Mouse (Mus musculus): Measurements from ENCODE around the gene Morf4l1.
"Not testable (repeated sequence)": the region's sequence is repeated elsewhere in the genome, so short reads cannot be mapped to it uniquely, and the experiment has no call there.

The Morf4l1 gene

DNA sequence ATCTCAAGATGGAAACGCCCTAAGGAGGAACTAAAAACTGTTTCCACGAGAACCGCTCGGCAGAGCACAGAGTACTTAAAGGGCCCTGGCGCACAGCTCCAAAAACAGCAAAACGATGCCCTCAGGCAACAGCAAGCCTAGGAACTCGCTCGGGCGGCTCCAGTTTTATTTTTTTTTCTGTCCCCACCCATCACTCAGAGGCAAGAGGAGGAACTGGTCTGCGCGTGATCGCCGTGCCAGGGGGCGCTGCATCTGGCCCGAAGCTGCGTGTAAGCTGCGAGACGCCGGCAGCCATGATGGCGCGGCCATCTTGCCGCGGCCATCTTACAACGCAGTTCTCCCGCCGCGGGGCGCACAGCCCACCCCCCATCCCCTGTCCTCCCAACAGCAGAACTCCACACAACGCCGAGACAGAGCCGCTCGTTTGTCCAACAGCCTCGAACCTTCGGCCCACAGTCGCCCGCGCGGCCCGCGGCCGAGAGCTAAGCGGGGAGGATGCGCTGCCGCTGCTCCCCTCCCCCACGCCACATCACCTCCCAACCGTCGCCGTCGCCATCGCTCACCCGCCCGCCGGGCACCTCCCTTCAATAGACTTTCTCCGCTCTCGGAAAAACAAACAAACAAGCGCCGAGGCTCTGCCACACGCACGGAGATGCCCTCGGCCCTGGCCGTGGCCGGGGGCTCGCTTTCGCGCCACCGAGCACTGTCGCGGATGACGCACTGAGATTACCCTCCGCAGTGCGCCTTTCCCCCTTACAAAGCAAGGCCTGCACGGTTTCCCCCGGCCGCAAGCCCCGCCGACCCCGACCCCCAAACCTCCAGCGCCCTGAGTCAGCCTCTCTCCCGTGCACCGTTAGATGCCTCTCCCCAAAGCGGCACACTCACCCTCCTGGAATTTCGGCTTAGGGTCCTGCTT is 665 bp downstream of the Morf4l1 start:
- peak; percentile 95 for DNase-seq (ENCODE audit: low read depth)

DNA sequence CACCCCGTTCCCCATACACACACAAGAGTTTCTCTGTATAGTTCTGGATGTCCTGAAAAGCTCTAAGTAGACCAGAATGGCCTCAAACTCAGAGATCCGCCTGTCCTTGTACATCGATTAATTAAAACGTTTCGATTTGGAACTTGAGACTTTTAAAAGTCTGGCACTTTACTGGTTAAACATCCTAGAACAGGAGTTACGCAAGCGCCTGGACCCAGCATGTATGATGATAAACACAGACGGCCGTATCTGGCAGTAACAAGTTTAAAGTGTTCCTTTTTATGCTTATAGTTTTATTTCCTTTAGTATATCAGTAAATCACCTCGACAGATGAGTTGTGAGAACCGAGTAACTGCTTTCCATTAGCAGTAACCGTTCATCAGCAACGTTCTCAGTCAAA is 1.4 kb downstream of the Morf4l1 start:
- peak; percentile 42 for DNase-seq (ENCODE audit: low read depth)

DNA sequence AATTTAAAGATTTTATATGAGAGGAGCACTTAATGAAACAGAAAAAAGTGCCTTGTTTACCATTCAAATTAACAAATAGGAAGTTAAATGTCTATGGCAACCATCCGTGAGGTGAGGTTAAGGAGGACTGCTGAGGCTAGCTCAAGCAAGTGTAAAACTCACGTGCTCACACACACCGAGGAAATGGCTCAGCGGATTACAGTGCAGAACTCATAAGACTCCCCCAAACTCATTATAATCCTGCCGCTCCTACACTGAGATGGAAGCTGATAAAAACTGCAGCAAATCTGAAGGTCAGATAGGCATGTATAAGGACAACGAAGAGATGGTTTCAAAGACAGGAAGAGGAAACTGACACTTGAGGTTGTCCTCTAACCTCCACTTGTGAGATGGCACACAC is 5.2 kb downstream of the Morf4l1 start:
- DNase-seq (ENCODE audit: low read depth) = peak; percentile 35

DNA sequence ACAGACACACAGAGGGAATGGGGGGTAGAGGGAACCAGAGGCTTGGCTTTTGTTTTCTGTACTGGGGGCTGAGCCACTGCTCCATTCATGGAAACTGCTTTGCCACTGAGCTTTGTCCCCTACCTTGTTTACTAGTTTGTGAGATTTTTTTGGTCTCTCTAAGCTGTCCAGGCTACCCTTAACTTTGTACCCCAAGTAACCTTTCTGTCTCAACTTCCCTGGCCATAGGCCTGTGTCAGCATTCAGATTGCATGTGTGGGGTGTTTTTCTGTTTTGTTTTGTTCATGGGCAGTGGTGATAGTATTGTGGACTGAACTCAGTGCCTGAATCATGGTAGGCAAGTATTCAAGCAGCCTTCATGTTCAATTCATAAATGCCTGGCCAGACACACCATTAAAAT is 6.3 kb downstream of the Morf4l1 start:
- no peak for DNase-seq (ENCODE audit: low read depth)

DNA sequence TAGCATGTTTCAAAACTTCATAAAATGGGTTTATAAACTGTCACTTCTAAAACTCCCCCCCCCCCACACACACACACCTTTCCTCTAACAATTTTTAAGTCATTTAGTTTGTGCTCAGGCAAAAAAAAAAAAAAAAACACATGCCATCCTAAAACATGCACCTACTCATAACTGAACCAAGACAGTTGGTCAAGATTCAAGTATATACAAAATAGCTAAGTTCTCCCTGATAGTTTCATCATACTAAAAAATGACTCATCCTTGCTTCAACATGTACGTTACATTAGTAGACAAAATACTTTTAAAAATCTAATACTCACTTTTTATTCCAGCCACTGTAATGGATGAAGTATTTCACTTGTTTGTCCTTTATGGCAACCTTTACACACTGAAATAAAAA is 7.7 kb downstream of the Morf4l1 start:
- no peak for DNase-seq (ENCODE audit: low read depth)

DNA sequence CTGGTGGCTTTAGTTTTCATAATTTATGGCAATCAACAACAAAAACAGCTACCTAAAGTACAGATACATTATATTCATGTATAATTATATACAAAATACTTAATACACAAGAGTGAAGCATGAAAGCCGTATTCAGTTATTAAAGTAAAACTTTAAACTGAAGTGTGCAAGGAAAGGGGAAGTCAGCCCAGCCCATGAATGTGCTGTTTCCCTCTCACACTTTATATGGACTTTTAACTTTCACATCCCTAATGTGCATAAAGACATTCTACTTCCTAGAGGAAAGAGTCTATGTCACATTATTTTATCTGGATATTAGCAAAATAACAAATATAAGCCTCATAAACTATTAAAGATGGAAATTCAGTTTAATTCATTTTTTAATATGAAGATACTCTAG is 9.1 kb downstream of the Morf4l1 start:
- no peak for DNase-seq (ENCODE audit: low read depth)

DNA sequence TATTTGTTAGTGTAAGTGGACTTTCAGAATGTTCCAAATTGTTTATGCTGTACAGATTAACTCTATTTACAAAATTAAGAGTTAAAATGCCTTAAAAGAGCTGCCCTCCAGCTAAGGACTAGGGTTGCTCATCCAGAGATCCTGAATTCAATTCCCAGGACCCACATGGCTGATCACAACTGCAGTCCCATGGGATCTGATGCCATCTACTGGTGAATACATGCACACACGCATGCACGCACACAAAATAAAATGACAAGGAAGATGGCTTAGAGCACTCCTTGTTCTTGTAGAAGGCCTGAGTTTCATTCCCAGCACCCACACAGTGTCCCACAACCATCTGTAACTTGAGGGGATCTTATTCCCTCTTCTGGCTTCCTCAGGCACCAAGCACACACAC is 13.8 kb downstream of the Morf4l1 start:
- DNase-seq (ENCODE audit: low read depth) = no peak

DNA sequence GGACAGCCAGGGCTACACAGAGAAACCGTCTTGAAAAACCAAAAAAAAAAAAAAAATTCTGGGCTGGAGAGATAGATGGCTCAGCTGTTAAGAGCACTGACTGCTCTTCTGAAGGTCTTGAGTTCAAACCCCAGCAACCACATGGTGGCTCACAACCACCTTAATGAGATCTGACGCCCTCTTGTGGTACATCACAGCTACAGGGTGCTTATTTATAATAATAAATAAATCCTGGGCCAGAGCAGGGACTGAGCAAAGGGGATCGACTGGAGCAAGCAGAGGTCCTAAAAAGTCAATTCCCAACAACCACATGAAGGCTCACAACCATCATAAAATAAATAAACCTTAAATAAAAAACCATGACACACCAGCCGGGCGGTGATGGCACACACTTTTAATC is 15.6 kb downstream of the Morf4l1 start:
- DNase-seq (ENCODE audit: low read depth) = peak; percentile 57

DNA sequence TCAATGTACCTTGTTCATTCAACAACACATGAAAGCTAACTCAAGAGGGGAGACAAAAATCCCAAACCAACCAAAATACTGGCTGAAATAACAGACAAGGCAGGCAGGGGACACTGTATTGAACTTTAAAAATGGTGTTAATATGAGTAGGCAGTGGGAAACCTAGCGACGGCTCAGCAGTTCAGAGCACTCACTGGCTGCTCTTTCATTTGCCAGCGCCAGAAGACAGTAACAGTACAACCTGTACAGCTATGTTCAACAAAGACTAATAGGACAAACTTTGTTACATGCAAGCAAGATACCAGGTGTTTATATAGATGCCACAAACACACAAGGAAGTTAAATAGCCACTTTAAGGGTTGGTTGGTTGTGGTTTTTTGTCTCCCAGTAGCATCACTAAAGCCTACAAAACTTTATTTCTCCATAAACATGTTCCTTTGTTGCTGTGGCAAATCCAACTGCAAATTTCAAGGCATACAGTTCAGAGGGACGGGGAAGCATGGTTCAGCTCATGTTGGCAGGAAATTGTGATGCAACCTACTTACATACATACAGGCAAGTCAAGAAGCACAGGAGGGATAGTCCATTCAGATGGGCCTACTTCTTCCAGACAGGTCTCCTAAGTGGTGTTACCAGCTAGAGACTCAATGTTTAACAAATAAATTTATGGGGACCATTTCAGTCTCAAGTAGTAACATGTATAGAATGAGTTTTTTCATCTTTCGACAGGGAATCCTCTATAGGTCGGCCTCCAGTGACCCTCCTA is 25.1 kb downstream of the Morf4l1 start:
- DNase-seq (ENCODE audit: low read depth) = no peak

DNA sequence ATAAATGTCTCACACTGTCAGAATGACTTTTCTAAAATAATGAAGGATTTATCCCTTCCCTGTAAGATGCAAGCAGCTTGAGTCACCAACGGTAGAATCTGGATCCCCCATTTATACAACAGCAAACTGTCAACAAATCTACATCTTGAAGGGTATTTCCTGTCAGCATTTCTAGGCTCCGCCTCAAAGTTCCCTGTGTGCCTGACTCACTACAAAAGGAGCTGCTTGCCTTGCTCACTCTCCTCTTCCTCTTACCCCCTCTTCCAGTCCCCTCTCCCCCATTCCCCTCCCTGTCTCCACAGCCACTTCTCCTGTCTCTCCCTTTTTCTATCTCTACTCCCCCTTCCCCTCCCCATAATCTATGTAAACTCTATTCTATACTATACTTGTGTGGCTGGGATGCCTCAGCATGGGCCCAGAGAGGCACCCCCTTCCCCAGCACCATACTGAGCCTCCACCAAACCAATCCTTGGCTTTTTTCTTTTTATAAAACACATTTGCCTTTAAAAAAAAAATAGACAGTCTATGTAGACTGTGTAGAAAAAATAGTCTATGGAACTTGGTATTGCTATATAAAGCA is 26.6 kb downstream of the Morf4l1 start:
- DNase-seq (ENCODE audit: low read depth) = no peak

DNA sequence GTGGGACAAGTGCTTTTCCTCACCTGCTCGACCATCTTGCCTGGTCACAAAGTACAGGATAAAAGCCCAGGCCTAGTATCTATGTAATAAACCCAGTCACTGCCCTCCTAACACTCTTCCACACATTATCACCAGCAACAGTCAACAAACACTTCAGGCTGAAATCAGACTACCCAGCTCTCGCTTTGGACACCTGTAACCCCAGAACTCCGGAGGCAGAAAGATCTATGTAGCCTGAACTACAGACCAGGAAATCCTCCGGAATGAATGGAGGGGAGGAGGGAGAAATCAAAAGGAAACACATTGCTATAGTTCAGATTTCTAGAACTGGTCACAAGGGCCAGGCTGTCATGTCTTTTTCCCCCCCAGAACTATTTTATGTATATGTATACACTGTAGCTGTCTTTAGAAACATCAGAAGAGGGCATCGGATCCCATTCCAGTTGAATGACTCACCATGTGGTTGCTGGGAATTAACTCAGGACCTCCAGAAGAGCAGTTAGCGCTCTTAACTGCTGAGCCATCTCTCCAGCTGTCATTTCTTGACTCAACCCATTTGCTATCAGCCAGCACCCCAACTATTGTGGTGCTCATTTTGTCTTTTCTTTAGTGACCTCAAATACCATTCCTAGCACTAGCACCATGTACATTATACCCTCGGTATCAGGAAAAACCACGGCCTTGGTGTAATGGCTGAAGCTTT is 29.7 kb downstream of the Morf4l1 start:
- no peak for DNase-seq (ENCODE audit: low read depth)

DNA sequence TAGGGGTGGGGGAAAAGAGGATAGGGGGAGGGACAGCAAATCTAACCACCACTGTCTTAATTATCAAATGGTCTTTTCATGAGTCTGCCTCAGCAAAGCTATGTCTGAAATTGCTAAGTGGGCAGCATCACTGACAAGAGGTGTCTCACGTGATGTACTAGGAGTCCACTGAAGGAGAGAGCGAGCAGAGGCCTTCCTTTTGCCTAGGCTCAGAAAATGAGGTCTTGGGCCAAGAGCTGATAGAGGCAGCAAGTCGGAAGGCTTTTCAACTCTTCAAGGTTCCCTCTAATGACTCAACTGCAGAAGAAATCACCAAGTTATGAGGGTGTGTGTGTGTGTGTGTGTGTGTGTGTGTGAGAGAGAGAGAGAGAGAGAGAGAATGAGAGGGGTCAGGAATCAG is 30.4 kb downstream of the Morf4l1 start:
- no peak for DNase-seq (ENCODE audit: low read depth)

DNA sequence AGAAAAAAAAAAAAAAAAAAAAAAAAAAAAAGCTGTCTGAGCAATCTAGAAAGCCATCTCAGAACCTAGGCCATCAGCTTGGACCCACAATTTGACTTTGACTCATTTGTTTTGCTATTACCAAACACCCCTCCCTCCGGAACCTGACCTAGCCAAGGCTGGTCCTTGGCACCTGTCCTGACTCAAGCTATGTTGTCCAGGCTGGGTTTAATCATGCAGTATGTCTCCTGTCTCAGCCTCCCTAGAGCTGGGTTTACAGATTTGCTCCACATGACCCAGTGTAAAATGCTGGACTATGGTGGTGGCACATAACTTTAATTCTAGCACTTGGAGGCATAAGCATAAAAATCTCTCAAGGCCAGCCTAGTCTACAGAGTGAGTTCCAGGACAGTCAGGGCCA is 31.6 kb downstream of the Morf4l1 start:
- DNase-seq (ENCODE audit: low read depth) = no peak

DNA sequence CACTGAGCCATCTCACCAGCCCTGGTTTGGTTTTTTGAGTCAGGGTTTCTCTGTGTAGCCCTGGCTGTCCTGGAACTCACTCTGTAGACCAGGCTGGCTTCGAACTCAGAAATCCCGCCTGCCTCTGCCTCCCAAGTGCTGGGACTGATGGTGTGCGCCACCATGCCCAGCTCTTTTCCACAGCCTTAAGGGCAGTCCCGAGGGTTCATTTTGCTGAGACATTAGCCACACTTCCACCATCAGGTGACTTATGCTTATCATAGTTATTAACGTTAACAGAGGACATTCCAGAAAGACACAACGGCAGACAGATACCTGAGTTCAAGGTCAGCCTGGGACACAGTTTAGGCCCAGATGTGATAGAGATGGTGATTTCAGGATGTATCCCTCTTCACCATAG is 32.6 kb downstream of the Morf4l1 start:
- not testable (repeated sequence) for DNase-seq (ENCODE audit: low read depth)

DNA sequence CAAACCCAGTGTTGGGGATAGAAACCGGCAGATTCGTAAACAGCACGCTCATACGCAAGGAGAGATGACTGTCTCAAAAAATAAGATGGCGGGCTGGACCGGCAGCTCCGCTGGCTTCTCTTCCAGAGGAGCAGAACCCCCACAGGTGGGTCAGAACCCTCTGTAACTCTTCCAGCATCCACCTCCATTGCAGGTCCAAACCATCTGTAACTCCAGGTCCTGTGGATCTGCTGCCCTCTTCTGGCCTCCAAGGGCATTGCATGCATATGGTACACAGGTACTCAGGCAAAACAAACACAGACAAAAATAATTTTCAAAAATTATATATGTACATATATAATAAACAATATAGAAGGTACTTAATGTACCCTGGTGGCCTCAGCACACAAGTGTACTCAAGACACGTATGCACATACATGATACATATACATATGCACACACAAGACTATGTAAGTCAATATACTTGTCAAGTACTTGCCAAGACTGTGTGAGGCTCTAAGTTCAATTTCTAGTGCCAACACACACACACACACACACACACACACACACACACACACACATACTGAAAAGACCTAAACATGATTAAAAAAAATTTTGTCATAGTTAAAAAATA is 37.6 kb downstream of the Morf4l1 start:
- DNase-seq (ENCODE audit: low read depth) = peak; percentile 54

DNA sequence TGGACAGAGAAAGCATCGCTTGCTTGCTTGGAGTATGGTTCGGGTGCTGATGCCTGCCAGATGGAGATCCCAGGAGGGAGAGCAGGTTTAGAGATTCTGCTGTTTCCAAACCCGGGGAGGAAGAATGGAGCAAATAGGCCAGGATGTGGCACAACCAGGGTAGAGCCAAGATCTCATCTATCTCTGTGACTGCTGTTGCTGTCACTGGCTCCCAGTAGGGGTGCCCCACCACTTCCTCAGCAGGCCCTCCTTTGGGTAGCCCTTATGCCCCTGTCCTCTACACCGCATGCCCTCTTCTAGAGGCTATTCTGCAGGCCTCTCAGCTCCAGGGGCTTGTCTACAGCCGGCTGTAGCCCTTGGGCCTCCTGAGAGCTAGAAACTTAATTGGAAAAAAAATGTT is 38.4 kb downstream of the Morf4l1 start:
- no peak for DNase-seq (ENCODE audit: low read depth)

DNA sequence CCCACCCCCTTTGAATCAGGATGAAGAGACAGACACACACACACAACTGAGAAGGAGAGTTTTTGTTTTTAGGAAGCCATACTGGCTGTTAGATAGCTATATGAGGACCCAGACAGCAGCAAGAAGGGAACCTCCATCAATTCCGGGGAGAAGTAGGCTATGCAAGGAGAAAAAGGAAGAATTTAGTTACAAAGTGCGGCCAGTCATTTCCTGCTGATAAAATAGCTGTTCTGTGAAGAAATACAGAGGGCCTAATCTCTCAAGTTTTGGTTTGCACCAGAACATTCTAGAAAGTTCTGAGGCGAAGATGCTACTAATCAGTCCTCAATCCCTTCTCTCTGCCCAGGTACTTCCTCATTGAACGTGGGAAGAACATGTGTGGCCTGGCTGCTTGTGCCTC is 39.2 kb downstream of the Morf4l1 start:
- no peak for DNase-seq (ENCODE audit: low read depth)

DNA sequence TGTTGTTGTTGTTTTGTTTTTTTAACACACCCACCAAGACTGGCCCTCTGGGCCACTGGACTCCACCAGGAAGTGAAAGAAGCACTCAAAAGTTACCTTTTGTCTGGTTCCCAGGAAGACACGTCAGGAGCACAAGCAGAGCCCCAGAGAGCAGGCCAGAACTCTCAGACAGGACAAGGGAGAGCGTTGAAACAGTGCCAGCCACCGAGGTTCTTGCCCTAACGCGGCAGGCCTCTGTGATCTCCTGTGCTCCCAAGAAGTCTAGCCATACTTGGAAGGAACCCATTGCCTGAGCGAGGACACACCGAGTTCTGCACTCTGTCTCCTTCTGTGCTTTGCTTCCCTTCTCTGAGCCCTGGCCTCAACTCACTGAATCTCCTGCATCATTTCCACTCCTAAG is 44.4 kb downstream of the Morf4l1 start:
- DNase-seq (ENCODE audit: low read depth) = no peak

DNA sequence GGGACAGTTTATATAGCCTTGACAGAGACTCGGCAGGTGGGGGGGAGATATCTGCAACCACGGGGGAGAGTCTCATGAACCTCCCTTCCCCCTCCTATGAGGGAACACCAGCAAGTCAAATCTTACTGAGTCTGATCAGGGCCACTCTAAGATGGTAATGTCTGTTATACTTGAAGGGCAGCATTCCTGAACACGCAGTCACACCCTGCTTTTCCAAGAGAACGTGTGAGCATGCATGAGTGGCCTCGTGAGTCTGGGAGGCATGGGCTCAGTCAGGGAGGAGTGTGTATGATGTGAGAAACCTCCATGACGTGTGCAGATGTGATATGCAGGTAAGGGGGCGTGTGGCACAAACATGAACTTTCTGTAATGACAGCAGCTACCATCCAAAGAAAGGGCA is 45.1 kb downstream of the Morf4l1 start:
- DNase-seq (ENCODE audit: low read depth) = no peak

DNA sequence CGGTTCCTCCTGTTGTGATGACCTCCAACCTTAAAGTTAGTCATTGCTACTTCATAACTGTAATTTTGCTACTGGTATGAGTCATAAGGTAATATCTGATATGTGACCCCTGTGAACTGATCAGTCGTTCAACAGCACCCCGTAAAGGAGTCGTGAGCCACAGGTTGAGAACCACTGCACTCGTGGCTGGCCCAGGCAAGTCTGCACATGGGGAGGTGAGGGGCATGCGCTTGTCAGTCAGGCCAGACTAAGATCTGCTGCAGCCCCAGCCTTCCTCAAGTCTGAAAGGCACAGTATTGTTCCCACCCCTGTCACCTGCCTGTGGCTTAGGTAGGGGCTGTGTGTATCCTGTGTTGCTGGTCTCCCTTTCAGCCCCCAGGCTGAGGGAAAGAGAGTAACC is 45.8 kb downstream of the Morf4l1 start:
- no peak for DNase-seq (ENCODE audit: low read depth)

DNA sequence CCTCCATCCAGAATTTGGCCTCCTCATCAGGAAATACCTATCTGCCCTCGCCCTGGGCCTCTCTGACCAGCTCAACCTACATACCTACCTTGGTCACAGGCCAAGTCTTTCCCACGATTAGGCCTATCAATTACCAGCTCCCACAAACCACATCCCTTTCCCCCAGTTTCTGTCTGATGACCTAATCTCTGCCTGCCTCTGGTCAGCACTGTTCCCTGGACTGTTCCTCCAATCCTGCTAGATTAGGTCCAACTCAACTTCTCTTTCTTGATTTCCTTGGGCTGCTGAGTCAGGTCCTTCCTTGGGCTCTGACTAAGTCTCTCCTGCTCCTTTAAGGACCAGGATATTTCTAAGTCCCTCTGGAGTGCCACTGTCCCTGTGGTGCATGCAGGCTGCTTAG is 47.2 kb downstream of the Morf4l1 start:
- no peak for DNase-seq (ENCODE audit: low read depth)

DNA sequence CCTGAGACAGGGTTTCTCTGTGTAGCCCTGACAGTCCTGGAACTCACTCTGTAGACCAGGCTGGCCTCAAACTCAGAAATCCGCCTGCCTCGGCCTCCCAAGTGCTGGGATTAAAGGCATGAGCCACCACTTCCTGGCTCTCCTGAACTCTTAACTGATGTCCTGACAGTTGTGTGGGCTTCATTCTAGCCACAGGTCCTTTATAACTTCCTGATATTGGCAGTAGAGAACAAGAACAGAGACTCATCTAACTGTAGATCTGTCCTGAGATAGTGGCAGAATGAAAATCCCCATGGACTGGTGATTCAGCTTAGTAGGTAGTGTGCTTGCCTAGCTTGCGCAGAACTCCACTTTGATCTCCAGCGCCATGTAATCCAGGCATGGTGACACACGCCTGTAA is 53.6 kb downstream of the Morf4l1 start:
- not testable (repeated sequence) for DNase-seq (ENCODE audit: low read depth)

All from naive thymus-derived CD4-positive, alpha-beta T cell, adult 2 months (primary cell).